Mouse (Mus musculus): ENCODE data around the gene Dlec1. TPM values are rescaled to one million over a fixed set of nuclear protein-coding genes. Genes with fewer than 3 reads are reported as not detected.
A peak's percentile ranks its signal among the peaks of the same experiment; 100 is the strongest.

Gene Dlec1
- total RNA-seq, 2 experiments from 2014 or later = 0.05 to 0.18 TPM

DNA sequence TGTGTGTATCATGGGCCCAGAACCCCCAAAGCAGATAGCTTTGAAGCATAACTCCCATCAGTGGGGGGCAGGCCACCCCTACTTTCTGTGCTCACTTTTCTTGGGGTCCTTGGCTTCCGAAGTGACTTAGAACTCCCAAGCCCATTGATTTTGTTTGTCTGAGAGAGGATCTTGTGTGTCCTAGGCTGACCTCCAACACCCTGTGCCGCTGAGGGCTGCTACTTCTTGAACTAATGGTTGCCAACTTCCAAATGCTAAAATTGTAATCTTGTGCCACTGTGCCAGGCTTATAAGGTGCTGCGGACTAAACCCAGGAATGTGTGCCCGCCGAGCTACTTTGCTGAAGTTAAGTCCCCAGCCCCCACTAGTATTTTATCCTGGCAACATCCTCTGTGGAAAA, 11.8 kb upstream of the Dlec1 start:
- DNase-seq = no peak

DNA sequence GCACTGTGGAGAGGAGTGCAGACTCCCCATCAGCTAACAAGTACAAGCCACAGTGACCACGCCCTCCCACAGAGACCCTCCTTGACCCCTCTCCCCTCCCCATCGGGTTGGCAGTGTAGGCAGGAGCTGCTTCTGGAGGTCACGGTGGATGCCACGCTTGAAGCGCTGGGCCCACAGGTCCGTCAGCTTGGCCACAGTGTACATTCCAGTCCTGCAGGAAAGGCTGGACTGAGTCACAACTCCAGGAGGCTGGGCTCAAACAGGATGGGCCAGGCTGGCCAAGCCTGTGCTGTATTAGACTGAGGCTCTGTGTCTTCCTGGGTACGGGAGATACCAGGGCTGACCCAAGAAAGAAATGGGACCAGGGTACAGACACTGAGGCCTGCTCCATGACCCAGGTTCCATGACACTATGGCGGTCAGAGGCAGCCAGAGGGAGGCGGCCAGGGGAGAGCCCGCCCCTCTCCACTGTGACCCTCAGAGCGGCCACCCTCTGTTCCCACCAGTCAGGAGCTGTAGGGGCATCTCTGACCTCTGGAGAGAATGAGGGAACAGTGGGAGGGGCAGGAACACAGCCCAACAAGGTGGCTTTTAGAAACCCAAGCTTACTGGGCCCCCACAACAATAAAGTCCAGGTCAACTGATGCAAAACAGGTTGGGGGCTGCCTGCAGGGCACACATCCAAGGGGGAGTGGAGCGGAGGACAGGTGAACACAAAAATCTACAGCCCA, 10.5 kb upstream of the Dlec1 start:
- no peak for DNase-seq

DNA sequence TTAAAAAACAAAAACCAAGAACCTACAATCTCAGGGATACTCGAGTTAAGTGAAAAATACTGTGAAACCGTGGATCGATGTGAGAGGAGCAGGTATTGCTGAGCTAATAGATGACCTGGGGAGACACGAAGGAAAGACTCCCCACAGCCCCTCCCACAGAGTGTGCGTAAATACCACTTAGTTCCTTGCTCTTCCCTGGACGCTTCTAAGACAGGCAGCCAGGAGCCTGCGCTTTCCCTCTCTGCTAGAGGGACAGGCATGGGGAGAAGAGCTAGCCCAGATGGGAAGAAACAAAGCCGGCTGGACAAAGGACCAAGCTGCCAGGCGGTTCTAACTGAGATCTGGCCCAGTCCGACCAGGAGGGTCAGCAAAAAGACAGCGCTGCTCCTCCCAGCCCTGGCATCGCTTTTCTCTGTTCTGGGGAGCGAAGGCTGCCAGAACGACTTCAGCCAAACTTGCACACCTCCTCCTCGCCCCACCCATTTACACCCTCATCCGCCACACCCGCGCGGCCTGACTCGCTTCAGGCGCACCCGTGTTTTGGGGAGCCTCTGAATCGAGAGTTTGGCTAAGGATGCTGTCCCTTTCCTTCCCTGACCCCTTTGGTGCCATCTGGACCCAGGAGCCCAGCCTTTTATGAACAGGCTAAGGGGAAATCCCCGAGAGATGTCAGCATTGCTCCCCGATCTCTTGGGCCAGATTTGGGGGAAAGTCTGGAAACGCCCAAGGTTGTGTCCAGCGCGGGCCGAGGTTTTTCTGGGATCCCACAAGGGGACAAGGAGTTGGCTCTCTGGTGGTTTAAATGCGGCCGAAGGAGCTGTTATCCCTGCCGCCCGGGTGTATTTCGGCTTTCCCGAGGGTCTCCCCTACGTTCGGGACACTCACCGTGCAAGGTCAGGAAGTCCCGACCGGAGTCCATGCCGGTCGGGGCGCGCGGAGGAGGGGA, 9.5 kb upstream of the Dlec1 start:
- DNase-seq = peak; percentile 45

- DNase-seq = peak; percentile 97
Measured at GRCm38 (mm10) chr9:119093419-119094295, 8.6 kb upstream of the Dlec1 start, which contains the start of gene Plcd1. Gene Plcd1 (minus strand): TSS chr9:119093502.

- no peak for DNase-seq
Measured at GRCm38 (mm10) chr9:119094462-119095109, 7.7 kb upstream of the Dlec1 start.

DNA sequence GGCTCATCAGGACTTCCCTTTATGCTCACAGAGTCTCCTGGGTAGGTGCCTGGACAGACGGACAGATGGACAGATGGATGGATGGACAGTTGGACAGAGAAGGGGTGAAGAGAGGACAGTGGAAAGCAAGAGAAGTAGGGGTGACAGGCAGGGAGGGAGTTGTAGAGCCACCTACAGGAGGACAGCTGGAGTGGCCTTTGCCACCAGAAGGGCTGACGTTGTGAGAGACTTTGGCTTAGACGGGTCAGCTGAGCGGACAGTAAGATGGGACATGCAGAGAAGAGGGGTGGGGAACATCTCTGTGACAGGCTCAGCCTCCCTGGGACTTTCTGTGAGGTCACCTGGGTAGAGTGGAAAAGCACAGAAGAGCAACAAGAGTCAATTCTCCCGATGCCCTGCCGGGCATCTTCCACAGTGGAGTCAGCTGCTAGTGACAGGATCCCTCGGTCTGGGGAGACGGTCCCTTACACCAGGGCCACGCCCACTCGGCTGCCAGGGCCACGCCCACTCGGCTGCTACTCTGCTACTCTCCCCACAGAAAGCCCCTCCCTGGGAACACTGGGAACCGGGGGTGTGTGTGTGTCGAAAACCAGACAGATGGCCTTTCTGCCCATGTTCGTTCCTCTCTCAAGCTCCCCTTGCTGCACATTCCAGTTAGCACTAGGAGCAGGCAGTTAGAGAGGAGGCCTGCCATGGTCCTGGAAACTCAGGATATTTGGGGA, 1.9 kb upstream of the Dlec1 start:
- DNase-seq = peak; percentile 42

DNA sequence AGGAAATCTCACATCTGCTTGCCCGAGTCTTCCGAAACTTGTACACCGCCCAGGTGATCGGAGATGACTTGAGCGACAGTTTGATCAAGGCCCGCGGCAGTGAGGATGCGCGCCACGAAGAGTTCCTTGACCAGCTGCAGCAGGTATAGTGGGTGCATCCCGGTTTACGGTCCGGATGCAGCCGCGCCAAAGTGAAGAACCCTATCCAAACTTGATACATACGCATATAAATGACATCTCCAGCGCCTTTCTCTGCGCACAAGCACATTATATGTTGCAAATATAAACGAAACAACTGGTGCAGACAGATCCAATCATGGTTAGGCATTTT, 470 bp downstream of the Dlec1 start:
- no peak for DNase-seq

DNA sequence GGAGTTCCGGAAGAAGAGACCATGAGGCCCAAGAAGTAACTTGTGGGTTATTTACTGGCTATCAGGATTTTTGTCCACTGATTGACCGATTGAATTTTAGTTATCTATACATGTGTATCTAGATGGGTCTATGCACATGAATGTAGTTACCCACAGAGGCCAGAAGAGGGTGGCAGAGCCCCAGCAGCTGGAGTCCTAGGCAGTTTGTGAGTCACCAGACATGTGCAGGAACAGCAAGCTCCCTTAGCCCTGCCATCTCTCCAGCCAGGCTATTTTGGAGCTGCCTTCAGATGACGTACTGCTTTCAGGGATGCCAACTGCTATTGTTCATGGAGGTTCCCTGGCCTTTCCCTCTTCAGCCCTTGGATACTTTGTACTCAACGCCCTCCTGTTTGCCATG, 5.3 kb downstream of the Dlec1 start:
- DNase-seq = peak; percentile 45

GRCm38 (mm10) chr9:119109685-119110353, 7.5 kb downstream of the Dlec1 start:
- no peak for DNase-seq

- no peak for DNase-seq
Measured at GRCm38 (mm10) chr9:119110640-119111039, 8.4 kb downstream of the Dlec1 start.

GRCm38 (mm10) chr9:119114911-119115310, 12.6 kb downstream of the Dlec1 start:
- no peak for DNase-seq

DNA sequence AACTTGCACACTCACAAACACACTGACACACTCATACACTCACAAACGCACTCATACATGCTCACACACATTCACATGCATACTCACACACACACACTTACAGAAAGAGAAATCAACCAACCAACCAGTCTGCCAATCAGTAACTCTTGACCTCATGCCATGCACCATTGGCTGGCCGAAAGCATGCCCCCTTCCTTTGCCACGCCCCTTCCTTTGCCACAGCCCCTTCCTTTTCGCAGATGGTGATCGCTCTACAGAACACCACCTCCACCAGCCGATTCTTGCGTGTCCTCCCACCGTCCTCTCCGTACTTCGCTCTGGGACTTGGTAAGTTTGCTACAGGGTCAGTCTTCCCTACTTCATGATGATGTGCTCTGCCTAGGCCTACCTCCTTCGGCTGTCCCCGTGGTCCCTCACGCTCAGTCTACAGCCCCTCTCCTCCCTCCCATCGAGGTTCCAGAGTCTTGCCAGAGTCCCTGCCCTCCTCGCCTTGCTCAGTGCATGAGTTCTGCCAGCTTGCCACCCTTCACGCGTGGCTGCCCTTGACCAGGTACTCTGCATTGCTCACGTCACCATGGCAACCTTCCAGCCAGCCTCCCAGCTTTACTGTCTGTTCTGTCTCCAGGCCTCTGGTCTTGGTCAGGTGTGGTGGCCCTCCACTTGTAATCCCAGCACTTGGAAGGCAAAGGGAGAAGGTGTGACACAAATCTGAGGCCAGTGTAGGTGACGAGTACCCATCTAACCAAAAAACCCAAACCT, 17.3 kb downstream of the Dlec1 start:
- no peak for DNase-seq

DNA sequence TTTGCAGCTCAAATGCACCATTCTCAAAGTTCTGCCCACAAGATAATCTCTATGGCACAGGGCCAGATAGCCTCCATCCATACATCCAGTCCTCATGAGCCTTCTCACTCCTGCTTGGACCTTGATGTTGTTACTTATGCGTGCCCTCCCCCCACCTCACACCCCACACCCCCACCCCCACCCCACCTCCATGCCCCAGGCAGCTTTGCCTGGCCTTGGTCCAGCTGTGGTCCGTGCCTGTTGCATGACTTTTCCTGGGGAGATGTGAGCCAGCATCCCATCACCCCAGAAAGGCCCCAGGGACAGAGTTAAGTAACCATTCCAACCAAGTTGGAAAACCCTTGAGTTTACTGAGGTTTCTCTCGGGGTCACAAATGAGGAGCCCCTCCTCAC, 17.9 kb downstream of the Dlec1 start:
- no peak for DNase-seq

GRCm38 (mm10) chr9:119122596-119123369, 20.5 kb downstream of the Dlec1 start:
- no peak for DNase-seq

DNA sequence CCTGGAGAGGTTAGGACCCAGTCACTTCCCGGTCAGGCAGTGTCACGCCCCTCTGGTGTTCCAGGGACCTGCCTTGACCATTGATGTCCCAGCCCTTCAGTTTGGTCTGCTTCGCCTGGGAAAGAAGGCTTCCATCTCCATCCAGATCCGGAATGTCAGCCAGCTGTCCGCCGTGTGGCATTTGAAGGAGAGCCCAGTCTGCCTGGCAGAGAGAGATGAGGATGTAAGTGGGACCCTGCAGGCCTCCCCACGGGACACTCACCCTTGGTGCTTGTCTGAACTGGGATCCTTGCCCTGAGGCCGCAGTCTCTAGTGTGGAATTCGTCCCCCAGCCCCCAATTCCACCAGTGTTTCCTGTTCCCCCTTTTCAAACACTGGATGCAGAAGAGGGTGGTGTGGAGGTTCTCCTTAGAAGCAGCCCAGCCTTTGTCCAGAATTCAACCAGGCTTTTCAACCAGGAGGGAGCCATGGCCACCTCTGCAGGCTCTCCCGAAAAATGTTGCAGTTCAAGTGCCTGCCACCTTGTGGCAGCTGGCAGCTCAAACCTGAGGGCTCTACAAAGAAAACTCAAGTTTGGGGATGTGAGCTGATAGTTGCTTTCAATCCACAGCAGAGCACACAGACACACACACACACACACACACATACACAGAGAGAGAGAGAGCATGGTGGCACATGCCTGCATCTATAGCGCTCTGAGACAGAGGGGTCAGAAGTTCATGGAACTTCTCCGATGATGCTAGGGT, 26.3 kb downstream of the Dlec1 start:
- no peak for DNase-seq

DNA sequence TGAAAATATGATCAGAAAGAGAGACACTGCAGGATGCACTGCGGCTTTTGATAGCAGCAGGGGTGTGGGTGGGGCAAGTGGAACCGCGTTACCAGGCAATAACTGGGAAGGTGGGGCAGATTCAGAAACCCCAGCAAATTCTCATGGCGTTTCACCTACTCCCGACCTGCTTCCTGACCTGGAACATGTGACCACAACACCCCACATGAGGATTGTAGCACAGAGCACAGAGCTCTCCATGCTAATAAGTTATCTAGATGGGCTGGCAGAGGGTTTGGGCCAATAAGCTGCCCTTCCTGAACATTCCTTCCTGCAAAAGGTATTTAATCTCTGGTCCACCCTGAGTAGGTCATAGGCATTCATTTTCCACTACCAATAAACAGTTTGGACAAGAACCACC, 28.4 kb downstream of the Dlec1 start:
- DNase-seq = no peak

DNA sequence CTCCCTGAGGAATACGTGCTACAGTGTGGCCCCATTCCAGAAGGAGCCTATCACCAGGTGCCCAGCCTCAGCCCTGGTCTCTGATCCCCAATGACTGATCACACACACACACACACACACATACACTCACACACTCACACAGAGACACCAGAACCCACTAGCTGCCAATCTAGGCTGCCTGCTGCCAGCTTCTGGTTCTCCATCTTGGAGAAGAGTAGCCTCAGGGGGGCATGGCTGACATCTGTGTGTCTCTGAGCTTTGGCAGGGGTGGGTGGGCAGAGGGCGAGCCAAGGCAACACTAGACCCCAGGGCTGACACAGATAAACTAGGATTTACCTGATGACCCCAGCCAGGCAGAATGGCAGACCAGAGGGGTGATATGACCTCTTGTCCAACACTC, 36.6 kb downstream of the Dlec1 start:
- no peak for DNase-seq

- DNase-seq = no peak
Measured at GRCm38 (mm10) chr9:119142066-119142465, 39.8 kb downstream of the Dlec1 start.

DNA sequence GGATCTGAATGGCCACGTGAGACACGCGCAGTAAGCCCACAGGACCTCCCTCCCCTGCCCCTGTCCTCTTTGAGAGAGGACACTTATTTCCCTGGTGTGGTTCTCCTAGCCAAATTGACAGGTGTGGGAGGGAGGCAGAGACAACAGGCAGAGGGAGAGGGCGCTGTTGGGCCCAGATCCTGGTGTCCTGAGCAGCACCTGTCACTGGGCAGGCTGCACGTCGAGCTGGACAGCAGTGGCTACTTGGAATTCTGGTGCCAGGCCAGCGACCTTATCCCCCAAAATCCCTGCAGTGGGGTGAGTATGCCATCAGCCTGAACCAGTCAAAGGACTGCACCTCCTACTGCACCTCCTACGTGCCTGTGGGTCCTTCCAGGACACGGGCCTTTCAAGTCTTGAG, 41.1 kb downstream of the Dlec1 start:
- no peak for DNase-seq

Measured in heart, postnatal 4 days (tissue).